Mouse (Mus musculus): ENCODE results near the gene Thap3. TPM values are rescaled to one million over a fixed set of nuclear protein-coding genes. Genes with fewer than 3 reads are reported as not detected.

Gene Thap3
- polyA plus RNA-seq, 1 experiment = 23.6 TPM

- H3K4me1 ChIP-seq (ENCODE audit: control insufficient read depth, insufficient read depth, low read length) = no peaks in the 10 kb centered on the region; the same call in 1 of the 2 replicates
- WGBS = under 1% methylated on average over 94 of the region's 94 CpGs
- peak within 1 kb of the TSS; percentile 93 for H3K27ac ChIP-seq (ENCODE audit: control insufficient read depth, insufficient read depth, low read depth, low read length, poor library complexity)
- H3K4me3 ChIP-seq (replicated peaks; ENCODE audit: control insufficient read depth, low read depth, low read length) = peak within 1 kb of the TSS; percentile 98
- TF ChIP-seq CTCF (IDR thresholded peaks at IDR 0.05; ENCODE audit: control insufficient read depth, insufficient read depth, low read length) (no peak; the same call in 1 of the 2 replicates), POLR2A (IDR thresholded peaks at IDR 0.05; ENCODE audit: borderline replicate concordance, control insufficient read depth, low read depth, low read length) (peak; percentile 85; the same call in 1 of the 2 replicates)
Observed at GRCm38 (mm10) chr4:151996173-151996950, 7.6 kb upstream of the Thap3 start, which contains the start of gene Phf13. Gene Phf13, minus strand, starts transcription at chr4:151996258.

GRCm38 (mm10) chr4:151995371-151996172 lies 6.8 kb upstream of the Thap3 start:
- Histone ChIP-seq H3K4me1 (ENCODE audit: control insufficient read depth, insufficient read depth, low read length) (no peaks in the 10 kb centered on the region; the same call in 1 of the 2 replicates), H3K4me3 (replicated peaks; ENCODE audit: control insufficient read depth, low read depth, low read length) (peak overlapping the region; percentile 98), H3K27ac (ENCODE audit: control insufficient read depth, insufficient read depth, low read depth, low read length, poor library complexity) (peak overlapping the region; percentile 53; the same call in 1 of the 2 replicates)
- 1% methylated on average over 93 of the region's 111 CpGs for WGBS
- TF ChIP-seq POLR2A (IDR thresholded peaks at IDR 0.05; ENCODE audit: borderline replicate concordance, control insufficient read depth, low read depth, low read length) (no peak), CTCF (IDR thresholded peaks at IDR 0.05; ENCODE audit: control insufficient read depth, insufficient read depth, low read length) (no peak)

DNA sequence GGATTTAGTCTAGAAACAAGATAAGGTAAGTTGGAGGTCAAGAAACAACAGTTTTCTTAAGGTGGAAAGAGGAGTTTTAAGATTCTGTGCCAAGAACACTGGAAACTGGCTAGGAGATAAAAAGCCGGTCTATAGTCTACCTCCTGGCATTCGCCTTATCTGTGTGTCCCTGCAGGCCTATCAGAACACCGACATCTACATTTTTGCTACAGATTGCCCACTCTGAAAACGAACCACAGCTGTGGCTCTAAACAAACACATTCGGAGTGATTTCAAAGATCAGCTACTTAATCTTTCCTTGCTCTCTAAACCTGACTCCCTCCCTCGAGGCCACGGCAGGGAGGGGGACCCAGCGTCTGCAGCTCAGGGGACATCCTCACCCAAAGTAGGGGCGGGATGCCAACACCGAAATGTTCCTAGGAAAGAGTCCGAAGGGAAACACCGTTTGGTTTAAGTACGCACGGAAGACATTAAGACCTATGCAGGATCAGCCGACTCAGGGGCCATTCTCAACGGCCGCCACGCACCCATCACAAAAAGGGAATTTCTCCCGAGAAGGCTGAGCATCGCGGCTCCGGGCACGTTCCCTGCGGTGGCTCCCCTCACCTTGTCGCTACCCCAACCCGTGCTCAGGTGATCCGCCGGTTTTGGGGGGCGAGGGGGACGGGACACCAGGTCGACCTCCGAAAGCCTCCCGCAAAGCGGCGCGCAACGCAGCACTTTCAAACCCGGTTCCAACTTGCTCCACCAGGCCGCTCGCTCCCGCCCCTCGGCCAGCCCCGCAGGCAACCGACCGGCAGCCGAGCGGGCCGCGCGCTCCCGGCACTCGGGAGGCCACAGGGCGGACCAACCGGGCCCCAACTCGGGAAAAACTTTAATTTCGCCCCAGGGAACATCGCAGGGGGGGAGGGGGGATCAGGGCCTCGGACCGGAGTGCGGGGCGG lies 5.7 kb upstream of the Thap3 start:
- Histone ChIP-seq H3K4me3 (replicated peaks; ENCODE audit: control insufficient read depth, low read depth, low read length) (peak overlapping the region; percentile 38), H3K4me1 (ENCODE audit: control insufficient read depth, insufficient read depth, low read length) (no peaks in the 10 kb centered on the region; the same call in 1 of the 2 replicates), H3K27ac (ENCODE audit: control insufficient read depth, insufficient read depth, low read depth, low read length, poor library complexity) (no peak overlapping the region)
- WGBS = 6% methylated on average over 60 of the region's 61 CpGs
- TF ChIP-seq CTCF (IDR thresholded peaks at IDR 0.05; ENCODE audit: control insufficient read depth, insufficient read depth, low read length) (no peak), POLR2A (IDR thresholded peaks at IDR 0.05; ENCODE audit: borderline replicate concordance, control insufficient read depth, low read depth, low read length) (0 out of 2 replicates have a peak, but pooled peaks have one; percentile 15)

DNA sequence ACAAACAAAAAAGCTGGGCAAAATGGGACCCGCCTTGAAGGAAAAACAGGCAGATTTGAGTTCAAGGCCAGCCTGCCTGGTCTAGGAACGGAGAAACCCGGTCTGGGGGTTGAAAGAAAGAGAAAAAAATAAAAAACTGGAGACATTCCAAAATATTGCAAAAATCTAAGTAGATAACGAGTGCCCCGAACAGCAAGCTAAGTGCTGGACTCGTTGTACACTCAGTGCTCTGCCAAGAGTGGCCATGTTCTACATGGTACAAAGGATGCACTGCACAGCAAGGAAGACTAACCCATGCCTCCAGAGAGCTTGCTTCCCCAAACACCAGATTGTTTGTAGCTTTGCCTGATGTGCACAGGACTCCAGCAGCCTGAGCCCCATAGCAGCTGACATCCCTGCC lies 4.2 kb upstream of the Thap3 start:
- no peak for TF ChIP-seq CTCF (IDR thresholded peaks at IDR 0.05; ENCODE audit: control insufficient read depth, insufficient read depth, low read length)
- no peak for TF ChIP-seq POLR2A (IDR thresholded peaks at IDR 0.05; ENCODE audit: borderline replicate concordance, control insufficient read depth, low read depth, low read length)
- WGBS = 80% methylated on average over 6 of the region's 6 CpGs
- Histone ChIP-seq H3K4me1 (ENCODE audit: control insufficient read depth, insufficient read depth, low read length) (no peaks in the 10 kb centered on the region; the same call in none of the 2 replicates), H3K4me3 (replicated peaks; ENCODE audit: control insufficient read depth, low read depth, low read length) (no peak overlapping the region), H3K27ac (ENCODE audit: control insufficient read depth, insufficient read depth, low read depth, low read length, poor library complexity) (no peak overlapping the region)

GRCm38 (mm10) chr4:151992091-151992490 lies 3.3 kb upstream of the Thap3 start:
- WGBS = 88% methylated on average over 9 of the region's 9 CpGs
- H3K4me3 ChIP-seq (replicated peaks; ENCODE audit: control insufficient read depth, low read depth, low read length) = no peak overlapping the region
- TF ChIP-seq POLR2A (IDR thresholded peaks at IDR 0.05; ENCODE audit: borderline replicate concordance, control insufficient read depth, low read depth, low read length) = no peak
- TF ChIP-seq CTCF (IDR thresholded peaks at IDR 0.05; ENCODE audit: control insufficient read depth, insufficient read depth, low read length) = no peak
- H3K4me1 ChIP-seq (ENCODE audit: control insufficient read depth, insufficient read depth, low read length) = no peaks in the 10 kb centered on the region; the same call in none of the 2 replicates
- no peak overlapping the region for H3K27ac ChIP-seq (ENCODE audit: control insufficient read depth, insufficient read depth, low read depth, low read length, poor library complexity)

DNA sequence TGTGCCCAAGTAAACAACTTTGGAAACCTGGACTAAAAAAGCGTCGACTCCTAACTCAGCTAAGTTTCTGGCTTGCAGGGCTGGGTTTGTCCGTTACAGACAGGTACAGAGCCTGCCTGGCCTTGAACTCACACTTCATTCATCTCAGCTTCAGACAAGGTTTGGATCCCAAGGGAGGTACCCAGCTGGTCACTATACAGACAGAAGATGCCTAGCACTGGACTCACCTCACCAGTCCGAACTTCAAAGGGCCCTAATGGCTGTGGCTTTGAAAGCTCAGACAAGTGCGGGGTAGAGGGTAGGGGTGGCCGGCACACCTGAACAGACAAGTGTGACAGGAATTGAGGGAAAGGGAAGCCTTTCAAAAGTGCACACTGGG lies 302 bp upstream of the Thap3 start:
- Histone ChIP-seq H3K27ac (ENCODE audit: control insufficient read depth, insufficient read depth, low read depth, low read length, poor library complexity) (no peak overlapping the region), H3K4me1 (ENCODE audit: control insufficient read depth, insufficient read depth, low read length) (no peaks in the 10 kb centered on the region; the same call in 1 of the 2 replicates)
- 52% methylated on average over 6 of the region's 6 CpGs for WGBS

GRCm38 (mm10) chr4:151988014-151988341 lies 819 bp downstream of the Thap3 start:
- no peaks in the 10 kb centered on the region; the same call in 1 of the 2 replicates for H3K4me1 ChIP-seq (ENCODE audit: control insufficient read depth, insufficient read depth, low read length)

More for the DNA sequence above, 302 bp upstream of the Thap3 start:
- peak overlapping the region; percentile 77 for H3K4me3 ChIP-seq (replicated peaks; ENCODE audit: control insufficient read depth, low read depth, low read length)
- TF ChIP-seq CTCF (IDR thresholded peaks at IDR 0.05; ENCODE audit: control insufficient read depth, insufficient read depth, low read length) = no peak

More at GRCm38 (mm10) chr4:151988014-151988341, 819 bp downstream of the Thap3 start:
- 18% methylated on average over 10 of the region's 10 CpGs for WGBS
- no peak for TF ChIP-seq POLR2A (IDR thresholded peaks at IDR 0.05; ENCODE audit: borderline replicate concordance, control insufficient read depth, low read depth, low read length)
- no peak for TF ChIP-seq CTCF (IDR thresholded peaks at IDR 0.05; ENCODE audit: control insufficient read depth, insufficient read depth, low read length)
- H3K27ac ChIP-seq (ENCODE audit: control insufficient read depth, insufficient read depth, low read depth, low read length, poor library complexity) = no peak overlapping the region
- peak overlapping the region; percentile 77 for H3K4me3 ChIP-seq (replicated peaks; ENCODE audit: control insufficient read depth, low read depth, low read length)
